Mouse (Mus musculus) activated CD4-positive, CD25-positive, alpha-beta regulatory T cell, adult 4 months (primary cell): Measurements from ENCODE around the gene Cacnb4. TPM values are rescaled to one million over a fixed set of nuclear protein-coding genes. Genes with fewer than 3 reads are reported as not detected.

Experiments used
- ATAC-seq: one replicate; pipeline ENCODE4 v1.8.0; 2017
- polyA plus RNA-seq, 2 experiments: library from polyadenylated mRNA; unstranded; fragments of 100-300 nt; shearing (Covaris generic); gene quantifications; one replicate each; pipeline ENCODE4 v1.2.1; 2017

The Cacnb4 gene
- polyA plus RNA-seq, 2 experiments from 2014 or later, result 0.20 to 0.30 TPM

GRCm38 (mm10) chr2:52567421-52567820 lies 109.2 kb downstream of the Cacnb4 start:
- ATAC-seq, result no peak

DNA sequence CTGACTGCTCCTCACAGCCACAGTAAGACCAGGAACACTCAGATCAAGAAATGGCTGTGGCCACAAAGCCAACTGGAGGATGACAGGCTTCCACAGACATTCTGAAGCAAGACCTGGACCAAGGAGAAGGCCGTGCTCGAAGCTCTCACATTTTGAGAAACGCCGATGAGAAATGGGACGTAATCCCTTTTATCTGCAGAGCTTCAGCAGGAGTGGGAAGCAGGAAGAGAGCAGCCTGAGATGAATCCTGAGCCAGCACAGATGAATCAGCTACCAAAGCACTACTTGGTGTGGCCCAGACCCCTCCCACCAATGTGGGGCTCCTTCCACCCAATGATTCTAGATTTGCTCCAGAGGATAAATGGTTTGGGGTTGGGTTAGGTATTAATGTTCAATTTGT lies 113.4 kb downstream of the Cacnb4 start:
- no peak for ATAC-seq

GRCm38 (mm10) chr2:52562356-52562755 lies 114.3 kb downstream of the Cacnb4 start:
- no peak for ATAC-seq

DNA sequence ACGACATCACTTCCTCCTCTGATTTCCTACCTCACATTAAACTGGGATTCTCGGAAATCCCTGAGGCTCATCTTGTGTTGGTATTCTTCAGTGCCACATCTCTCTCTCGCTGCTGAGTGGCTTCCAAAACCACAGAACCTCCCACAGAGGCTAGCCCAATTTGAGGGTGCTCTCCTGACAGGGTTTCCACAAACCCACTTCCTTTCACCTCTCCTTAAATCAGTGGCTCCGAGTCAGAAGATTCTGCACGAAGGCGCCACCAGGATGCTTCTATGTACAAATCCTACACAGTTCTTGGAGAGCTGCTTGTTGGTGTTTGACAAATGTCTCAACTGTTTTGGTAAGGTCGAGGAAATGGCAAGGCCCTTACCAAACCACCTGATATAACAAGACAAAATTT lies 115.5 kb downstream of the Cacnb4 start:
- ATAC-seq, result peak; percentile 54

DNA sequence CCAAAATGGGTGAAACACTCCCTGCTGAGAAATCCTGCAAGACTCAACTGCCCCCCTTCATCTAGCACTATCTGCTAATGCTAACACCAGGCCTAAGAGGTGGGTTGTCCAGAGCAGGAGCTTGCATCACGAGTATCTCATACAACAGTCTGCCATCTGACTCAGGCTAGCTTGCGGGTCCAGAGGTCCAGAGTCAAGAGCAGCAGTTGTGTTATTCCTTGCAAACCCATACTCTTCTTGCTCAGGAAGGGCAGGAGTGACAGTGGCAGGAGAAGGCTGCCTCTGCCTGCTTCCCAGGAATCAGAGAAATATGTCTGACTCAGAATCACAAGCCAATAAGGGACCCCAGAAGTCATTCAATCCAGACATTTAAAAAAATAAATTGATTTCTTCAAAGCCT lies 116.4 kb downstream of the Cacnb4 start:
- ATAC-seq, result no peak

DNA sequence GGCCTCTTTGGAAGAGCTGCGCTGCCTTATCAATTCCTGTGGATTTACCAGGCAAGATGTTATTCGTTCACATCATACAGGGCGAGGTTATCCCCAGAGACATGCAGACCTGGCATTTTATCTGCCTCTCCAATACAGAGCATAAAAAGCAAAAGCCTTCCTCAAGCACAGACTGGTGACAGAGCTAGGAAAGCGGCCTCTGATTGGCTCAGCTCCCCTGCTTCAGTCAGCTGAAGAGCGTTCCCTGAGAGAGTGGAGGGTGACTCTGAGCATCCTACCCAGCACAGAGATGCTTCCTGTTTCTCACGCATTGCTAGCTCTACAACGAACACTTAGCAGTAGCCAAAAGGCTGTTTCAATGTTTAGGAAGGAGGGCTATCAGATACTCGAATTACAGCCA lies 118.2 kb downstream of the Cacnb4 start:
- no peak for ATAC-seq

DNA sequence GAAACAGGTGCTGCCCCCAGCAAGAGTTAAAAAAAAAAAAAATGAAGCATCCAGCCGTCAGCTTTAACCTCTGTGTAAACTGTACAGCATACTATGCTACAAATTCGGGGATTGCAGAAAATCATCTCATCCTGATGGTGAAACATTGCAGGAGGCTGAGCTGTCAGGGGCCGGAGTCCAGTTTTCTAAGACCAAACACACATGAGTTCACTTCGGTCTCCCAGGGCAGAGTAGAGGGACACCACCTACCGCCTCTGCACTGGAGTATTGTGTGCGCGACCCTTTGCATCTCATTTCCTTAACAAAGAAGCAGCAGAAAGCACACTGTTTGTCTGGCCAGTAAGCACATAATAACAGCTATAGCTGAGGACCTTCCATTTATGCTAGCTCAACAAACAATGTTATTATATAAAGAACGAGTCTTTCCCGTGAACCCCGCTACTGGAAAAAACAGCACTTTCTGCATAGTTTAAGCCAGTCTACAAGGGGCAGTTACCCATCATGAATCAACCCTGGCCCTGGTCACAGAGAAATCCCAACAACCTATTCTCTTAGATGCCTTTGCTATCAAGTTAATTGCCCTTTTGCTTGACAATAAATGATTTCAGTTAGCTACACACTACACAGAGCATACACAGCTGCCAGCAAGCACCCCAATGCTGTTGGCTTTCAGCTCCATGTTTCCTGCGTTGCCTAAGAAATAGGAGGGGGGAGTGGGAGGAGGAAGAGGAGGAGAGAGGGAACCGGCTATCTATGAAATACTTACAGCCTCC lies 118.9 kb downstream of the Cacnb4 start:
- ATAC-seq, result no peak

DNA sequence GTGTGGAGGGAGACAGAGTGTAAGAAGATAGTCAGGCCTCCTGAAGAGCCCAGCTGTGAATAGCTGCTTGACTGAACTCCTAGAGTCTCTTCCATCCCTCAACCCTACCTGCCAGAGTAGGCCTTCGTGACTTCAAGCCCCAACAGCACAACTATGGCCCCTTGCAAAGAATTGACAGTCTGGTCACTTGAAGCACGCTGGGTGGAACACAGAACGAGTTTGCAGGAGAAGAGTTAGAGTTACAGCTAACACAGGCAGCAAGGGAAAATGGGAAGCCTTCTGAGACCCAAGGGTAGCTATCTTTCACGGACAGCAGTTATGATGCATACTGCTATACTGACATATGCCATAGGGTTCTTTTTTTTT lies 119.7 kb downstream of the Cacnb4 start:
- no peak for ATAC-seq

- no peak for ATAC-seq
Observed at GRCm38 (mm10) chr2:52556298-52556960, 120.2 kb downstream of the Cacnb4 start.

GRCm38 (mm10) chr2:52548401-52548800 lies 128.2 kb downstream of the Cacnb4 start:
- ATAC-seq, result no peak

- no peak for ATAC-seq
Observed at GRCm38 (mm10) chr2:52547331-52547730, 129.3 kb downstream of the Cacnb4 start.

DNA sequence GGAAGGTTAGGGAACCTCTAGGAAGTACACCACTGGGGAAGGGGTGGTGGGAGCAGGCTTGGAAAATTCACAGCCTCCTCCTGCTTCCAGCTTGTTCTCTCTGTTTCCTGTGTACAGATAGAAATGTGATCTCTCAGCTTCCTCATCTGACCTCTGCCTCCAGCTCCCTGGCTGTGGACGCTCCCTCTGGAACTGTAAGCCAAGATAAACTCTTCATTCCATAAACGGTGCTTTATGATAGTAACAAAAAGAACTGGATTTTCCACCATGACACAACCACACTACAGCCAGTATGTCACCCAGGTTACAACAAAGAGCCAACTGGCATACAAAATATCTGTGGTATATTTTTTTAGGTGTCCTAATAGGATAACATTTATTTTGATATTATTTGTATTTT lies 132.1 kb downstream of the Cacnb4 start:
- no peak for ATAC-seq

DNA sequence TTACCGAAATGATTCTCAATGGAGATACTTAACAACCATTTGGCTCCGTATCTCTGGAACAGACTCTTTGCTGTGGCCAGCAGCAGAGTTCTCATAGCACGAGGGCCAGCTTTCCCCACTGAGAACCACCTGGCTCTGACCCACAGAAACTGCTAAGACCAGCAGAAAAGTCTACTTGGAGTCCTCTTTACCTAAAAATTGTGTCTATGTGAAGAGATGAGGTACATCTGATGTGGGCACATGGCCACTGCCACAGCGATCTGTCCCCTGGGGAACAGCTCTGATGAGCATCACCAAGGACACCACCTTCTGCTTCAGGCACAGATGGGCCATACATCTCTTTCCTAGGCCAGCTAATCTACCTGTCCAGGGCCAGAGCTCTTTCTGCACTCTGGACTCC lies 135.6 kb downstream of the Cacnb4 start:
- ATAC-seq, result no peak

DNA sequence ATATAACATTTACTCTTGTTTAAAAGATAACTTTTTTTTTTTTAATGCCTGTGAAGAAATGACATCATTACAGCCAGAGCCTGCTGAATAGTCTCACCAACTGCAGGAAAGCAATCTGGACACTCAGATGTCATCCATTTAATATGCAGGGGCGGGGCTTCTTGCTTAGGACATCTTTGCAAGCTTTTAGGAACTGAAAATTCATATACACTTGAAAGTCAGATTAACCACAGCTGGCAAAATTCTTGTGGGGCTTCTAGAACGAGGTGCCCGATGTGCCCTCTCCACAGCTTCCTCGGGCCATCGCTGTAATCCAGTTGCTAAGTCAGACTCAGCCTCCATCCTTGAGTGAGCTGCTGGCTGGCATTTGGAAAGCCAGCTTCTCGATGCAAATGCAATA lies 137.3 kb downstream of the Cacnb4 start:
- ATAC-seq, result no peak

- no peak for ATAC-seq
Observed at GRCm38 (mm10) chr2:52537645-52538044, 139.0 kb downstream of the Cacnb4 start.

- no peak for ATAC-seq
Observed at GRCm38 (mm10) chr2:52537155-52537554, 139.5 kb downstream of the Cacnb4 start.

- no peak for ATAC-seq
Observed at GRCm38 (mm10) chr2:52536511-52536910, 140.1 kb downstream of the Cacnb4 start.

GRCm38 (mm10) chr2:52533696-52534095 lies 142.9 kb downstream of the Cacnb4 start:
- no peak for ATAC-seq

GRCm38 (mm10) chr2:52530521-52530920 lies 146.1 kb downstream of the Cacnb4 start:
- ATAC-seq, result no peak

- ATAC-seq, result no peak
Observed at GRCm38 (mm10) chr2:52529245-52529644, 147.4 kb downstream of the Cacnb4 start.

DNA sequence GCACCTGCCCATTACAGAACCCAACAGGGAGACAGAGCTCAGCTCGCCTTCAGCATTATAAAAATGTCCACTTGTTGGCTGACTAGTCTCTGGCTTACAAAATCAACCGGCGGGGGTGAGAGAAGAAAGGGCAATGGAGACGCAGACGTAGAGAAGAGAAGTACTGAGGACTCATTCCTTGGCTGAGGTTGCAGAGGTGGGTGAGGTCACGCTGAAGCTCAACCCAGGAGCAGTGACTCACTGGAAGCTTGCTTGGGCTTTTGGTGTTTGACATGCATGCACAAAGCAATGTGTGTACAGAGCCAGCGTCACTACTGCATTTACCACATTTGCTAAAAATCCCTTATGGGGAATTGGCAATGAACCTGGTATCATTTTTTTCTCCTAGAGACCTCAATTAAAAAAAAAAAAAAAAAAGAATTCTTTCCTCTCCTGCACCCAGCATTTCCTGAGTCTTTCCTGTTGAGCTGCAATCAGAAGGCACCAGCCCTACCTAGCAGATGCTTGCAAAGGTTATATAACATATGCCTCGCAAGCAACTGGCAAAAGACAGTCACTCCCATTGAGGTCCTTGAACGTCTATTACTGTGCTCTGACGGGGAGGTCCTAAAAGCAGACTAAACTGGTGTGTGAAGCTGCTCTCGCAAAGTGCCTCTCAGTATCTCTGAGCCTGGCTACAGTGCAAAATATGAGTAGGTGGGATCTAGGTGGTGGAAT lies 150.6 kb downstream of the Cacnb4 start:
- ATAC-seq, result no peak

GRCm38 (mm10) chr2:52523056-52523715 lies 153.4 kb downstream of the Cacnb4 start:
- no peak for ATAC-seq

- no peak for ATAC-seq
Observed at GRCm38 (mm10) chr2:52521012-52521411, 155.6 kb downstream of the Cacnb4 start.
